Mouse (Mus musculus) embryonic facial prominence, embryonic 13.5 days (tissue): ENCODE measurements at regions not wholly inside any gene's neighbourhood (a gene's known extent, or its start where the extent isn't known, plus 50 kb on each side); places are given as distances from the start of the nearest gene placed in this dataset.

Source experiments
- ATAC-seq: fragments of 200-750 bp; cut with Nextera tagmentation; 2 replicates; pipeline ENCODE4 v1.8.0; 2017; ENCODE audit warnings: low read depth; ENCODE audit not compliant: insufficient number of reproducible peaks, insufficient read depth, low FRiP score, low TSS enrichment
- H3K27ac ChIP-seq: fragments of 300-500 bp; sonication (generic); 2 replicates; pipeline ENCODE4 v1.5.1; 2015; ENCODE audit warnings: moderate library complexity, mild to moderate bottlenecking, inconsistent platforms
- H3K27me3 ChIP-seq: fragments of 300-500 bp; sonication (generic); 2 replicates; pipeline ENCODE4 v1.6.1; 2015; ENCODE audit warnings: mild to moderate bottlenecking, inconsistent platforms
- H3K36me3 ChIP-seq: fragments of 300-500 bp; sonication (generic); 2 replicates; pipeline ENCODE4 v1.6.1; 2015; ENCODE audit warnings: mild to moderate bottlenecking, inconsistent platforms
- H3K4me1 ChIP-seq: fragments of 300-500 bp; sonication (generic); 2 replicates; pipeline ENCODE4 v1.6.1; 2015; ENCODE audit warnings: inconsistent platforms
- H3K4me2 ChIP-seq: fragments of 300-500 bp; sonication (generic); 2 replicates; pipeline ENCODE4 v1.6.1; 2015; ENCODE audit warnings: moderate library complexity, mild to moderate bottlenecking, inconsistent platforms
- H3K4me3 ChIP-seq: fragments of 300-500 bp; sonication (generic); 2 replicates; pipeline ENCODE4 v1.5.1; 2015; ENCODE audit warnings: mild to moderate bottlenecking, inconsistent platforms
- H3K9ac ChIP-seq: fragments of 300-500 bp; sonication (generic); 2 replicates; pipeline ENCODE4 v1.6.1; 2015; ENCODE audit warnings: mild to moderate bottlenecking, inconsistent platforms
- H3K9me3 ChIP-seq: fragments of 300-500 bp; sonication (generic); 2 replicates; pipeline ENCODE4 v1.6.1; 2016; ENCODE audit warnings: inconsistent platforms
- WGBS: fragments of 180-500 bp; shearing (Covaris S2); methylation state at CpG from one replicate; pipeline ENCODE4 v1.1.7; 2015; ENCODE audit warnings: mixed read lengths; 5-methylcytosine and 5-hydroxymethylcytosine counted together

DNA sequence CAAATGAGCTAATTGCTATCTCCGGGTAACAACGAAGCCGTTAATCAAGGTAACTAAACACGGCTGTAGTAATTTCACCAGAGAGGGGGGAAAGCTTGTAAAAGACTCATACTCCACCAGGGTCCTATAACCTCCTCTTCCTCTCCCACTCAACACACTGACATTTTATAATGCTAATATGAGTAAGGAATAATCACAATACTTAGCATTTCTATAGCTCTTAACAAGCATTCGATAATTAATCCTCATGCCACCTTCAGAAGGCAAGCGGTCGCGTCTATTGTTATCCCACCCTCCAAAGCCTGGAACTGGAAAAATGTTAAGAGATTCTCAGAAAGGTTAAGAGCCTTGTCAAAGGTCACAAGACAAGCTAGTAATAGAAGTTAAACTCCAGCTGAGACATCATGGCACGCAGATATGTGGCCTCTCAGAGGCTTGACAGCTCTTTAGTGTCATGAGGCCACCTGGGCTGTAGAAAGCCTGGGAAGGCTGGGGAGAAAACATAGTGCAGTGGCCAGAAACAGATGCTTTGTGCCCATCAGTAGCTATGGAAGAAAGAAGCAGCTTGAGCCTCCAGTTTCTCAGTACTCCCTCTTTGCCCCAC is 356.3 kb upstream of the Got2 start:
- WGBS, result 69% methylated on average over 9 of the region's 9 CpGs
- no peaks in the 10 kb centered on the region for H3K36me3 ChIP-seq
- H3K4me3 ChIP-seq, result no peak overlapping the region
- H3K4me1 ChIP-seq, result no peaks in the 10 kb centered on the region
- no peak overlapping the region for H3K4me2 ChIP-seq
- no peaks in the 10 kb centered on the region for H3K27me3 ChIP-seq
- no peak overlapping the region for H3K27ac ChIP-seq
- H3K9me3 ChIP-seq, result no peaks in the 10 kb centered on the region
- H3K9ac ChIP-seq, result no peak overlapping the region
- ATAC-seq, result no peak

DNA sequence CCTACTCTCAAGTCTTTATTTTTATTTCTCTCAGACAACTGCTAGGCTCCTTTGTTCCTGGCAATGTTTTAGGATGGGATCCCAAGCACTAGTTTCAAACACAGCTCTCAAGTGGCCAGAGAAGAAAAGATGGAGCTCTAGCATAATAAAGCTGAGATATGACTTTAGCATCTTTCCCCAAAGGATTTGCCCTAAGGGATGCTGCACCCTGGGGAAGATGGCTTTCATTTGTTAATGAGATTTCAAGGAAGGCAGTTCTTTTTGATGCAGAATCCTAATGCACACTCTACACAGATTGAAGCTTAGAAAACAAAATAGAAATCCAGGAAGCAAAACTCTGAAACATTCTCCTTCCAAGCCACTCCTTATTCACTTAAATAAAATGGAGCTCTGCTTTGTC is 350.1 kb upstream of the Got2 start:
- Histone ChIP-seq H3K4me2 (no peak overlapping the region), H3K9me3 (no peaks in the 10 kb centered on the region), H3K27me3 (no peaks in the 10 kb centered on the region), H3K4me1 (no peaks in the 10 kb centered on the region), H3K4me3 (no peak overlapping the region), H3K27ac (no peak overlapping the region), H3K9ac (no peak overlapping the region), H3K36me3 (no peaks in the 10 kb centered on the region)
- ATAC-seq, result no peak

GRCm38 (mm10) chr8:96237940-96238339 is 349.6 kb upstream of the Got2 start:
- 88% methylated on average over 3 of the region's 3 CpGs for WGBS
- Histone ChIP-seq H3K36me3 (no peaks in the 10 kb centered on the region), H3K4me2 (no peak overlapping the region), H3K9ac (no peak overlapping the region), H3K4me1 (no peaks in the 10 kb centered on the region), H3K4me3 (no peak overlapping the region), H3K9me3 (no peaks in the 10 kb centered on the region), H3K27ac (no peak overlapping the region), H3K27me3 (no peaks in the 10 kb centered on the region)
- ATAC-seq, result no peak

DNA sequence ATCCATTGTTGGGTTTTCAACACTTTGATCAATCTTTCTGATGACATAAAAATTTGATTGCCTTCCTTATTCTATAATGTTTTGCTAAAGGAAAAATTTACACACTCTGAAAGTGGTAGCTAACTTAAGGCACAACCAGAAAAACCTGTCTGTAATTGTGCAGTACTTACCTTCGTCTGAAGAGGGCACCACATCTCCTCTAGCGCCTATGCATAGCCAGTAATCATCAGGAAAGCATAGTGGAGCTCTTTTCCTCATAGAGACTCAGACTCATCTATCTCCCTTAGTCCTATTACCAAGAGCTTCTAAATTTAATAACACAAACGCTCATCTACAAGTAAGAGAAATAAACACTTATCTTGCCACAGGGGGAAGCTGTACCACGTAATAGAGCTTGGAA is 342.1 kb upstream of the Got2 start:
- Histone ChIP-seq H3K4me1 (no peaks in the 10 kb centered on the region), H3K36me3 (no peaks in the 10 kb centered on the region), H3K4me2 (no peak overlapping the region), H3K4me3 (no peak overlapping the region), H3K27ac (no peak overlapping the region), H3K9ac (no peak overlapping the region), H3K27me3 (no peaks in the 10 kb centered on the region), H3K9me3 (no peaks in the 10 kb centered on the region)
- WGBS, result 34% methylated on average over 4 of the region's 4 CpGs
- no peak for ATAC-seq
